Mouse (Mus musculus) duodenum, adult 2 months (tissue): Measurements from ENCODE around the gene Kbtbd3. TPM values are rescaled to one million over a fixed set of nuclear protein-coding genes. Genes with fewer than 3 reads are reported as not detected.

Experiments used
- polyA plus RNA-seq: library from polyadenylated mRNA; depleted of rRNA; stranded (reverse); fragments of >200 nt; gene quantifications from 2 replicates; pipeline ENCODE4 v1.2.3, GENCODE M21; 2012; ENCODE audit warnings: low replicate concordance; rRNA removed

Kbtbd3 gene
- 0.08 TPM in 1 of 2 replicates, not detected in the other for polyA plus RNA-seq

DNA sequence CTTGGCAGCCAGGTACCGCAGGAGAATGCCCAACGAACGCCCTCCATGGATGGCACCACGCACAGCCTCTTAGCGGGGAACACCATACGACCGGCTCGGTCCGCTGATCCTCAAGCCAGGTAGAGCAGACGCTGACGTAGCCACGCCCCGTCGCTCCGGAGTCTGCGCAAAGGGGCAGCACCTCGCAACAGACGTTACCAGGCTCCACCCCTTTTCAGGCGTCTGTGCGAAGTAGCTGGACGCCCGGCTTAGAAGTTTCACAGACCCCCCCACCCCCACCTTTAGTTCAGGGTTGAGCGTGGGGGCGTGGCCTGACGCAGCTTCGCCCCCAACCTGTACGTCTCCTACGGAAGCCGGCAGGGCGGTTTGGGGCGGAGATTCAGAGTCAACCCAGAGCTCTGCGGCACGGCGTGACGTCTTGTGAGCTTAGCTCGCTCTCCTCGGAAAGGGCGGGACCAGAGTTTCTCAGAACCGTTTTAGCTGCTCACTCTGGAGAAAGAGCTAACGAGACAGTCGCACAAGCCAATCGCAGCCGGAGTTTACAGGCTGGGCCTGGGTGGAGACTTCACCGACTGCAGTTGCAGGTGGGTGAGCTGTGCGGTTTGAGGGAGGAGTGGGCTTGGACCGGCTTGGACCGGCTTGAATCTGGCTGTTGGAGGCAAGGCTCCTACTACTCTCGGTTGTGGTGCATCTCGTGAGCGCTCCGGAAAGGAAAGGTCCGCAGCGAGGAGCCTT, at the start of gene Kbtbd3, which contains the start of gene Aasdhppt:
Gene Kbtbd3, plus strand, starts transcription at position 483 of the 735 bp plus-strand sequence.
Gene Aasdhppt, minus strand, starts transcription at position 121 of the 735 bp plus-strand sequence.

DNA sequence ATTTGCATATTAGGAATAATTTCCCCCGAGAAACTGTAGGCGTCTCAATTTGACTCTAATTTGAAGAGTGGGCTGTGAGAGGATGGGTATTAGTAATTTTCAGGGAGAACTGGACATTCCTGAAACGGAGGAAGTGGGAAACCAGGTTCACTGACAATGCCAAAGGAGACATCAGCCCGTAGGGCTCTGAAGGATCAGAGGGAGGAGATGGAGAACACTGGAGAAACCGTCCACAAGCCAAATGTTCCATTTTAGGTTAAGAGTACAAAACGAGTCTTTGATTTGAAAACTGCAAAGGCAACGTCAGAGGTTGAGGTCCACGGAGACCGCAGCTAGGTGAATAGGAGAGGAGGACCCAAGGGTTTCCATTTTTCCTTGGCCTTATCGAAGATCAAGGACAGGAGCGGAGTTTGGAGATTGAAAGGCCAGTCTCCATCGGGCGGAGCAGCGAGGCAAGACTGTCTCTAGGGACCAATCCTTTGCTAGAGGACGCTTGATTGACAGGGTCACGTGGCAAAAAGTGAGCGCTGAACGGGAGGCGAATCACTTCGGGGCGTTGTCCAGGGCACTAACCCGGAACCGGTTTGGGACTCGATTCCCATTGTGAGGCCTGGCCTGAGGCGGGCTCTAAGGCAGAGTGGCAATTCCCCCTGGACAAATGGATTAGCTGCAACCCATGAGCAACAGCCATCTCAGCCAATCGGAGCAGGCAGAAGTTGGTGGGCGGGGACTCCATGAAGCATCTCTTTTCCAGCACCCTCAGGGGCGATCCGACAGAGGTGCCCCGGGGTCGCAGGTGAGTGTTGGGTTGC, 66.4 kb downstream of the Kbtbd3 start, which contains the start of gene Msantd4:
Gene Msantd4, plus strand, starts transcription at position 735 of the 812 bp plus-strand sequence.

Other genes starting within 250 kb of the Kbtbd3 start
- gene Aasdhppt, start 362 bp upstream of the Kbtbd3 start, polyA plus RNA-seq = 0.49 and 1.6 TPM in 2 replicates
- gene Msantd4, start 66.7 kb downstream of the Kbtbd3 start, polyA plus RNA-seq = 0.39 and 0.43 TPM in 2 replicates